Mouse (Mus musculus) kidney, adult 2 months (tissue): ENCODE results near the gene Inpp4a. TPM values are rescaled to one million over a fixed set of nuclear protein-coding genes. Genes with fewer than 3 reads are reported as not detected.

ENCODE experiments used
- DNase-seq: peaks from one replicate; pipeline ENCODE4 v3.0.0; 2021
- H3K27ac ChIP-seq: fragments of 200-500 bp; 2 replicates; pipeline ENCODE4 v1.5.1; 2012; ENCODE audit warnings: low read depth, low read length, control low read depth, inconsistent platforms; ENCODE audit not compliant: insufficient read depth
- H3K27me3 ChIP-seq: fragments of 200-500 bp; replicated peaks from 2 replicates; pipeline ENCODE4 v1.6.1; 2012; ENCODE audit warnings: mild to moderate bottlenecking, moderate library complexity, low read length, inconsistent platforms; ENCODE audit not compliant: control insufficient read depth, insufficient read depth
- H3K36me3 ChIP-seq: fragments of 200-500 bp; 2 replicates; pipeline ENCODE4 v1.6.1; 2012; ENCODE audit warnings: mild to moderate bottlenecking, moderate library complexity, low read length, inconsistent platforms; ENCODE audit not compliant: control insufficient read depth, insufficient read depth
- H3K4me1 ChIP-seq: fragments of 200-500 bp; 2 replicates; pipeline ENCODE4 v1.6.1; 2011; ENCODE audit warnings: low read length; ENCODE audit not compliant: control insufficient read depth, insufficient read depth
- H3K4me3 ChIP-seq: fragments of 200-500 bp; 2 replicates; pipeline ENCODE4 v1.5.1; 2011; ENCODE audit warnings: mild to moderate bottlenecking, low read depth, low read length, control low read depth; ENCODE audit not compliant: insufficient read depth
- CTCF ChIP-seq: fragments of 200-500 bp; conservative IDR thresholded peaks from 2 replicates; pipeline ENCODE4 v1.5.1; 2011; ENCODE audit warnings: low read depth, mild to moderate bottlenecking, control low read depth, low read length, moderate library complexity, mixed read lengths; ENCODE audit not compliant: insufficient read depth, insufficient read length
- POLR2A ChIP-seq: fragments of 200-500 bp; IDR thresholded peaks from one replicate; pipeline ENCODE4 v1.6.1; 2011; ENCODE audit warnings: low read depth, low read length, control low read depth
- WGBS: fragments of 180-500 bp; shearing (Covaris S2); methylation state at CpG from one replicate; pipeline ENCODE4 v1.1.7; 2018; 5-methylcytosine and 5-hydroxymethylcytosine counted together
- polyA plus RNA-seq: library from polyadenylated mRNA; depleted of rRNA; stranded (reverse); fragments of >200 nt; gene quantifications from 2 replicates; pipeline ENCODE4 v1.2.3, GENCODE M21; 2012

Inpp4a gene
- polyA plus RNA-seq, 1 experiment: 7.5 TPM

GRCm38 (mm10) chr1:37308021-37308742 is 8.5 kb downstream of the Inpp4a start:
- Histone ChIP-seq H3K27me3 (no peaks in the 10 kb centered on the region), H3K4me3 (no peak overlapping the region), H3K4me1 (no peaks in the 10 kb centered on the region), H3K27ac (no peak overlapping the region), H3K36me3 (no peaks in the 10 kb centered on the region)
- 82% methylated on average over 8 of the region's 8 CpGs for WGBS
- DNase-seq: no peak
- TF ChIP-seq CTCF (no peak), POLR2A (no peak)

- Histone ChIP-seq H3K27me3 (no peaks in the 10 kb centered on the region), H3K27ac (no peak overlapping the region), H3K4me1 (no peaks in the 10 kb centered on the region), H3K4me3 (no peak overlapping the region), H3K36me3 (no peaks in the 10 kb centered on the region)
- WGBS: 79% methylated on average over 3 of the region's 3 CpGs
- DNase-seq: no peak
- no peak for TF ChIP-seq CTCF
Measured at GRCm38 (mm10) chr1:37308743-37309100, 9.1 kb downstream of the Inpp4a start.

- Histone ChIP-seq H3K4me1 (no peaks in the 10 kb centered on the region), H3K27ac (no peak overlapping the region), H3K27me3 (no peaks in the 10 kb centered on the region), H3K36me3 (no peaks in the 10 kb centered on the region), H3K4me3 (no peak overlapping the region)
- WGBS: 91% methylated on average over 4 of the region's 4 CpGs
- TF ChIP-seq POLR2A: no peak
- TF ChIP-seq CTCF: no peak
- no peak for DNase-seq
Measured at GRCm38 (mm10) chr1:37309939-37310515, 10.4 kb downstream of the Inpp4a start.

- 48% methylated on average over 7 of the region's 7 CpGs for WGBS
- no peaks in the 10 kb centered on the region for H3K27me3 ChIP-seq
- DNase-seq: no peak
- TF ChIP-seq POLR2A (no peak), CTCF (no peak)
- H3K4me1 ChIP-seq: no peaks in the 10 kb centered on the region
- no peak overlapping the region for H3K27ac ChIP-seq
- H3K4me3 ChIP-seq: no peak overlapping the region
- no peaks in the 10 kb centered on the region for H3K36me3 ChIP-seq
Measured at GRCm38 (mm10) chr1:37314338-37314737, 14.7 kb downstream of the Inpp4a start.

- WGBS: 81% methylated on average over 7 of the region's 7 CpGs
- H3K27me3 ChIP-seq: no peaks in the 10 kb centered on the region
- H3K4me3 ChIP-seq: no peak overlapping the region
- no peaks in the 10 kb centered on the region for H3K4me1 ChIP-seq
- no peak for DNase-seq
- H3K36me3 ChIP-seq: no peaks in the 10 kb centered on the region
- no peak overlapping the region for H3K27ac ChIP-seq
- no peak for TF ChIP-seq CTCF
- TF ChIP-seq POLR2A: no peak
Measured at GRCm38 (mm10) chr1:37317644-37318285, 18.1 kb downstream of the Inpp4a start.

- Histone ChIP-seq H3K27me3 (no peaks in the 10 kb centered on the region), H3K27ac (no peak overlapping the region), H3K36me3 (no peaks in the 10 kb centered on the region), H3K4me1 (no peaks in the 10 kb centered on the region), H3K4me3 (no peak overlapping the region)
- DNase-seq: no peak
- 90% methylated on average over 2 of the region's 2 CpGs for WGBS
- TF ChIP-seq CTCF: no peak
- no peak for TF ChIP-seq POLR2A
Measured at GRCm38 (mm10) chr1:37318558-37318957, 18.9 kb downstream of the Inpp4a start.

- 83% methylated on average over 2 of the region's 2 CpGs for WGBS
- no peaks in the 10 kb centered on the region for H3K27me3 ChIP-seq
- H3K4me1 ChIP-seq: no peaks in the 10 kb centered on the region
- TF ChIP-seq CTCF (no peak), POLR2A (no peak)
- no peak overlapping the region for H3K4me3 ChIP-seq
- DNase-seq: no peak
- H3K36me3 ChIP-seq: no peaks in the 10 kb centered on the region
- no peak overlapping the region for H3K27ac ChIP-seq
Measured at GRCm38 (mm10) chr1:37322690-37323089, 23.0 kb downstream of the Inpp4a start.
